Mouse (Mus musculus) heart, adult 2 months (tissue): ENCODE results near the gene Swt1. TPM values are rescaled to one million over a fixed set of nuclear protein-coding genes. Genes with fewer than 3 reads are reported as not detected.

Experiments
- DNase-seq, 2 experiments: peaks; one replicate each; pipeline ENCODE4 v3.0.0; 2021
- H3K27ac ChIP-seq: fragments of 200-600 bp; 2 replicates; pipeline ENCODE4 v1.8.1; 2022
- H3K27me3 ChIP-seq: fragments of 200-500 bp; 2 replicates; pipeline ENCODE4 v1.6.1; 2012; ENCODE audit warnings: mild to moderate bottlenecking, low read length, inconsistent platforms, mixed read lengths; ENCODE audit not compliant: control insufficient read depth, insufficient read depth
- H3K36me3 ChIP-seq: fragments of 200-500 bp; 2 replicates; pipeline ENCODE4 v1.6.1; 2012; ENCODE audit warnings: low read length, inconsistent platforms; ENCODE audit not compliant: control insufficient read depth, insufficient read depth
- H3K4me1 ChIP-seq: fragments of 200-500 bp; 2 replicates; pipeline ENCODE4 v1.6.1; 2011; ENCODE audit warnings: low read length; ENCODE audit not compliant: control insufficient read depth, insufficient read depth
- H3K4me3 ChIP-seq: fragments of 200-600 bp; 2 replicates; pipeline ENCODE4 v1.8.1; 2022
- H3K79me2 ChIP-seq: fragments of 200-500 bp; replicated peaks from 2 replicates; pipeline ENCODE4 v1.6.1; 2012; ENCODE audit warnings: mild to moderate bottlenecking, inconsistent platforms, low read length, moderate library complexity, mixed read lengths; ENCODE audit not compliant: control insufficient read depth, insufficient read depth
- H3K9ac ChIP-seq: fragments of 200-500 bp; 2 replicates; pipeline ENCODE4 v1.6.1; 2012; ENCODE audit warnings: low read depth, mild to moderate bottlenecking, control low read depth, inconsistent platforms, low read length, mixed read lengths
- CTCF ChIP-seq: fragments of 200-600 bp; IDR thresholded peaks from 2 replicates; pipeline ENCODE4 v1.8.1; 2022; ENCODE audit warnings: antibody characterized with exemption, mild to moderate bottlenecking, moderate library complexity
- EP300 ChIP-seq: fragments of 200-500 bp; IDR thresholded peaks from 2 replicates; pipeline ENCODE4 v1.6.1; 2011; ENCODE audit warnings: low read depth, low read length, control low read depth; ENCODE audit not compliant: insufficient read depth
- POLR2A ChIP-seq: fragments of 200-500 bp; IDR thresholded peaks from 2 replicates; pipeline ENCODE4 v1.6.1; 2011; ENCODE audit warnings: mild to moderate bottlenecking, low read depth, low read length, control low read depth; ENCODE audit not compliant: insufficient read depth
- WGBS: fragments of 180-500 bp; shearing (Covaris S2); methylation state at CpG from one replicate; pipeline ENCODE4 v1.1.7; 2018; 5-methylcytosine and 5-hydroxymethylcytosine counted together
- intact Hi-C: fragments of 180-260 bp; cut with DNase I; formaldehyde crosslinking; loops from one replicate; pipeline ENCODE4 v1.15.1; 2025
- microRNA-seq, 2 experiments: library from miRNA; unstranded; fragments of <30 nt; microRNA quantifications; one replicate each; pipeline ENCODE4 v1.2.0; 2021
- polyA plus RNA-seq: library from polyadenylated mRNA; depleted of rRNA; stranded (reverse); fragments of >200 nt; gene quantifications from 2 replicates; pipeline ENCODE4 v1.2.3, GENCODE M21; 2012; rRNA removed
- total RNA-seq, 2 experiments: library from RNA; stranded (reverse); gene quantifications; 2 replicates each; pipeline ENCODE4 v1.2.3; 2021

Swt1 gene
- total and polyA plus RNA-seq, 3 experiments: 4.5 to 10.5 (median 9.0) TPM

DNA sequence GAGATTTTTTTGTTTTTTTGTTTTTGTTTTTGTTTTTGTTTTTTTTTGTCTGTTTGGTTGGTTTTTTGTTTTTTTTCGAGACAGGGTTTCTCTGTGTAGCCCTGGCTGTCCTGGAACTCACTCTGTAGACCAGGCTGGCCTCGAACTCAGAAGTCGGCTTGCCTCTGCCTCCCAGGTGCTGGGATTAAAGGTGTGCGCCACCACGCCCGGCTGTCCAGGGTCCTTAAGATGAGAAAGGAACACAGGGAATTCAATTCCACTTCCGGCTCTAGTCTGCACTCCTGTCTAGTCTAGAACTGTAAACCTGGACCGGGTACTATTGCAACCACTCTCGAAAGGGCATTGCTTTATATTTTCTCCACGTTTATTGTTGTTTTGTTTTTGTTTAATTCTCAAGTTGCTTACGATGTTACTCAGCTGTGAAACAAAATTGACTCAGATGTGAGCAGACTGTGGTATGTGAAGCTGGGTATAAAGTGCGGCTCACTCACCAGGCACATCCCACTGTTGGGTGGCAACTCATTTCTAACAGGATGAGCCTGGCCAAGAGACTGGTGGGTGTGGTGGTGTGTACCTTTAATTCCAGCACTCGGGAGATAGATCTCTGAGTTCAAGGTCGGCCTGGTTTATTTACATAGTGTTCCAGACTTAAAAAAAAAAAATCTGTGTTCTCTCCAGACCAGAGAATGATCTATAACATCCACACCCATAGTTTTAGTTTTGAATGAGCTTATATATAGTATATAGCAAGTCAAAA is 99.7 kb downstream of the Swt1 start:
- Histone ChIP-seq H3K4me1 (peaks cover 2% of the 10 kb centered on the region), H3K79me2 (no peaks in the 10 kb centered on the region), H3K36me3 (no peaks in the 10 kb centered on the region), H3K27me3 (no peaks in the 10 kb centered on the region), H3K9ac (no peak overlapping the region), H3K27ac (no peak overlapping the region), H3K4me3 (no peak overlapping the region)
- TF ChIP-seq CTCF: no peak
- no peak for TF ChIP-seq POLR2A
- TF ChIP-seq EP300: no peak
- intact Hi-C loops: no loop called here
- no peak for DNase-seq
- 82% methylated on average over 14 of the region's 14 CpGs for WGBS

DNA sequence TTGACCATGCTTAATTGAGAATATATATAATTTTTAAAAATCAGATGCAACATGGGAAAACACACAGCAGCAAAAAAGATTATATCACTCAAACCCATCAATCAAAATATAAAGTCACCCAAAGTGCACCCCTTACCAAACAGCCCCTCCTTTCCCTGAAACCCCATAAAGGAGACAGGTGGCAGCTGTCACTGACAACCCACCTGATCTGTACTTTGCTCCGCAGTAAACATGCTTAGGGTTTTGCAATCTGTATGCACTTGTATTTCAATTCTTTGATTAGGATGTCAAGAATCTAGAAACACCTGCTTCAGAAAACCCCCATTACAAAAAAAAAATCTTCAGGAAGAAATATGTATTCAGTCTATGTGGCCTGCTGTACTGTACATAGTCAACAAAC is 102.9 kb downstream of the Swt1 start:
- DNase-seq: no peak
- Histone ChIP-seq H3K4me1 (peaks cover 2% of the 10 kb centered on the region), H3K27me3 (no peaks in the 10 kb centered on the region), H3K36me3 (no peaks in the 10 kb centered on the region), H3K4me3 (no peak overlapping the region), H3K9ac (no peak overlapping the region), H3K27ac (no peak overlapping the region), H3K79me2 (no peaks in the 10 kb centered on the region)
- TF ChIP-seq EP300: no peak
- TF ChIP-seq POLR2A: no peak
- TF ChIP-seq CTCF: no peak
- intact Hi-C loops: no loop called here
- 95% methylated on average over 1 of the region's 1 CpGs for WGBS

DNA sequence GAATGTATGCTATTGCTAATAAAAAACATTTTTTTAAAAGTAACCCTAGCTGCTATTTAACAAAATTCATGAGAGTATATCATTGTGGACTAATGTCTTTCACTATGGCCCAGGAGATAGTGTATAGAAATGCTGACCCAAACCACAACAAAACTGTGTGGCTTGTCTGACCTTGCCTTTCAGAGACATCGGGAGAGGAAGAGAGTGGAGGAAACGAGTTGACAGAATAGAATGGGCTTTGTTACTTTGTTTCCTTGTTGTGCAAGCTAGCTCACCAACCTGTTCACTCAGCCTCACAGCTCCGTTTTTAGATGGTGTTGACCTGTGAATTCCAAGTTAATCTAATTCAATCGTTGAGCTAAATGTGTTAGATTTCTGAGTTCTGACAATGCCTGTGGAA is 107.8 kb downstream of the Swt1 start:
- H3K27me3 ChIP-seq: no peaks in the 10 kb centered on the region
- 34% methylated on average over 4 of the region's 4 CpGs for WGBS

DNA sequence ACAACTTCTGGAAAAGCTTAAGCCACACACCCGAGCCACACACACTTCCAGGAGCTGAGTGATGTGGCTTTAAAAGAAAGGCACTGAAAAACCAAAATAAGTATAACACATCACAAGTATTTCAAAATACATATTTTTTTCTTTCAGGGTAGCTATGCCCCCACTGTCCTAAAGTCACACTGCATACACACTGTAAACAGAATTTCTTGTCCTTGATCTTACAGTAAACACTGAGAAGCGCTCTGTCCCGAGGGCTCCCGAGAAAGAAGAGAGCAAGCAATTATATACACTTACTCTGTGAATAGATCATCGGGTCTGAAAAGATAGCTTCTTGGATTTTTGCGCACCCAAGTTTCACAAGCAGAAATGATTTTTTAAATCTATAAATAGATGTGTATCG is 109.0 kb downstream of the Swt1 start:
- Histone ChIP-seq H3K9ac (no peak overlapping the region), H3K27me3 (no peaks in the 10 kb centered on the region), H3K4me3 (no peak overlapping the region), H3K79me2 (no peaks in the 10 kb centered on the region), H3K27ac (no peak overlapping the region), H3K36me3 (no peaks in the 10 kb centered on the region), H3K4me1 (no peaks in the 10 kb centered on the region)
- WGBS: 87% methylated on average over 7 of the region's 7 CpGs
- intact Hi-C loops: no loop called here
- TF ChIP-seq CTCF (no peak), EP300 (no peak), POLR2A (no peak)
- no peak for DNase-seq

More for the DNA sequence above, 107.8 kb downstream of the Swt1 start:
- Histone ChIP-seq H3K4me1 (no peaks in the 10 kb centered on the region), H3K36me3 (no peaks in the 10 kb centered on the region), H3K4me3 (no peak overlapping the region), H3K9ac (no peak overlapping the region), H3K79me2 (no peaks in the 10 kb centered on the region), H3K27ac (no peak overlapping the region)
- DNase-seq: no peak
- intact Hi-C loops: no loop called here
- TF ChIP-seq EP300 (no peak), POLR2A (no peak), CTCF (no peak)

Small RNA genes within 50 kb of the gene (microRNA-seq; reads per million reads assigned to microRNA genes)
- 0 reads per million in 2 experiments for gene Mir7682

Other genes starting within 250 kb of the Swt1 start
- gene Gm47985, start 245.9 kb downstream of the Swt1 start, total RNA-seq: under 1 TPM; 0.29 to 0.80 TPM
- 1.1 and 3.2 TPM in 2 replicates for gene Gm47985, start 245.9 kb downstream of the Swt1 start, polyA plus RNA-seq
- not detected for gene Gm8947, start 236.1 kb downstream of the Swt1 start, total RNA-seq
- gene Gm8947, start 236.1 kb downstream of the Swt1 start, polyA plus RNA-seq: 0.15 TPM in 1 of 2 replicates, not detected in the other
- not detected for gene Gm47995, start 230.0 kb downstream of the Swt1 start, total RNA-seq
- gene Gm47995, start 230.0 kb downstream of the Swt1 start, polyA plus RNA-seq: 0.53 TPM in 1 of 2 replicates, not detected in the other
- not detected for gene 3110040M04Rik, start 224.3 kb downstream of the Swt1 start, total RNA-seq
- gene 3110040M04Rik, start 224.3 kb downstream of the Swt1 start, polyA plus RNA-seq: not detected in 2 replicates
- not detected for gene Gm47996, start 218.3 kb downstream of the Swt1 start, total RNA-seq
- not detected in 2 replicates for gene Gm47996, start 218.3 kb downstream of the Swt1 start, polyA plus RNA-seq
- gene Ivns1abp, start 84.0 kb downstream of the Swt1 start, total RNA-seq: 100 to 1,000 TPM; 659 to 843 TPM
- 259 and 495 TPM in 2 replicates for gene Ivns1abp, start 84.0 kb downstream of the Swt1 start, polyA plus RNA-seq
- 10 to 100 TPM; 20.9 to 22.3 TPM for gene Trmt1l, start 87 bp upstream of the Swt1 start, total RNA-seq
- 12.5 and 17.6 TPM in 2 replicates for gene Trmt1l, start 87 bp upstream of the Swt1 start, polyA plus RNA-seq
- 10 to 100 TPM; 16.5 to 18.3 TPM for gene Rnf2, start 72.5 kb upstream of the Swt1 start, total RNA-seq
- 7.4 and 18.3 TPM in 2 replicates for gene Rnf2, start 72.5 kb upstream of the Swt1 start, polyA plus RNA-seq
- 10 to 100 TPM; 13.3 to 14.9 TPM for gene Fam129a, start 142.7 kb upstream of the Swt1 start, total RNA-seq
- gene Fam129a, start 142.7 kb upstream of the Swt1 start, polyA plus RNA-seq: 6.2 and 10.1 TPM in 2 replicates